Mouse (Mus musculus) cerebellum, adult 2 months (tissue): ENCODE results near the gene Bcl7c.

Source experiments
- CTCF ChIP-seq: fragments of 200-500 bp; IDR thresholded peaks from 2 replicates; pipeline ENCODE4 v1.5.1; 2011; ENCODE audit warnings: low read depth, mild to moderate bottlenecking, control low read depth, low read length, moderate library complexity, borderline replicate concordance; ENCODE audit not compliant: insufficient read depth
- POLR2A ChIP-seq: fragments of 200-500 bp; IDR thresholded peaks from 2 replicates; pipeline ENCODE4 v1.6.1; 2011; ENCODE audit warnings: low read length, control low read depth, borderline replicate concordance; ENCODE audit not compliant: insufficient read depth

GRCm38 (mm10) chr7:127671880-127672774 lies 36.6 kb downstream of the Bcl7c start:
- TF ChIP-seq POLR2A (no peak), CTCF (no peak)
